Mouse (Mus musculus) spleen, adult 2 months (tissue): ENCODE data around the gene Ptpn1. TPM values are rescaled to one million over a fixed set of nuclear protein-coding genes. Genes with fewer than 3 reads are reported as not detected.

Experiments
- DNase-seq, 2 experiments: peaks; one replicate each; pipeline versions ENCODE4 v3.0.0 to v3.0.0-alpha.2; 2012 to 2021; ENCODE audit warnings: low spot score in 2 of 2, low read depth in 1 of 2
- H3K27ac ChIP-seq: fragments of 200-500 bp; 2 replicates; pipeline ENCODE4 v1.5.1; 2012; ENCODE audit warnings: low read length, inconsistent platforms; ENCODE audit not compliant: insufficient read depth
- H3K27me3 ChIP-seq: fragments of 200-500 bp; 2 replicates; pipeline ENCODE4 v1.6.1; 2012; ENCODE audit warnings: mild to moderate bottlenecking, moderate library complexity, low read length, inconsistent platforms; ENCODE audit not compliant: control insufficient read depth, insufficient read depth
- H3K36me3 ChIP-seq: fragments of 200-500 bp; 2 replicates; pipeline ENCODE4 v1.6.1; 2012; ENCODE audit warnings: mild to moderate bottlenecking, low read length, inconsistent platforms; ENCODE audit not compliant: control insufficient read depth, insufficient read depth
- H3K4me1 ChIP-seq: fragments of 200-500 bp; 2 replicates; pipeline ENCODE4 v1.6.1; 2011; ENCODE audit warnings: inconsistent platforms; ENCODE audit not compliant: control insufficient read depth, insufficient read depth, insufficient read length
- H3K4me3 ChIP-seq: fragments of 200-500 bp; 2 replicates; pipeline ENCODE4 v1.5.1; 2011; ENCODE audit warnings: mild to moderate bottlenecking, inconsistent platforms; ENCODE audit not compliant: insufficient read depth, insufficient read length; ENCODE audit errors: extremely low read depth
- CTCF ChIP-seq: fragments of 200-500 bp; IDR thresholded peaks from 2 replicates; pipeline ENCODE4 v1.5.1; 2011; ENCODE audit warnings: mild to moderate bottlenecking, inconsistent platforms; ENCODE audit not compliant: insufficient read depth, insufficient read length, insufficient replicate concordance; ENCODE audit errors: extremely low read depth
- POLR2A ChIP-seq: fragments of 200-500 bp; IDR thresholded peaks from 2 replicates; pipeline ENCODE4 v1.6.1; 2011; ENCODE audit warnings: low read depth, low read length, inconsistent platforms
- WGBS: fragments of 180-500 bp; shearing (Covaris S2); methylation state at CpG from one replicate; pipeline ENCODE4 v1.1.7; 2018; 5-methylcytosine and 5-hydroxymethylcytosine counted together
- polyA plus RNA-seq: library from polyadenylated mRNA; depleted of rRNA; stranded (reverse); fragments of >200 nt; gene quantifications from 2 replicates; pipeline ENCODE4 v1.2.3, GENCODE M21; 2012

Gene Ptpn1
- polyA plus RNA-seq, 1 experiment = 83.8 TPM

DNA sequence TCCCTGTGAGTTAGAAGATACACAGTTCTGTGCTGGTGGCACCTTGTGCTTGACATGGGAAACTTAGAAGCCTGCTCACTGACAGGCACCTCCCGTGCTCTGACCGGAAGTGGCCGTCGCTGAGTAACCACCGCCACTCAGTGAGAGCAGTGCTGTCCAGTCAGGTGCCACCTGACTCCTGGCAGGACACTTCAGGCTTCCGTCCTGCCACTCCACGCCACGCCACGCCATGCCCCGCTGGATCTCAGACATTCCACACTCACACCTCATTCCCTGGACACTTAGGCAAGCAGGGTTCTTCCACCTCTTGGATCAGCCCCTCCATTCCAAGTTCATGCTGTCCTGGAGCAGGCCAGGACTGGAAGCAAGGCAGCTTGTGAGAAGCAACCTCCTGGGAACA is 46.4 kb downstream of the Ptpn1 start:
- Histone ChIP-seq H3K4me3 (no peak overlapping the region), H3K27me3 (no peaks in the 10 kb centered on the region), H3K27ac (no peak overlapping the region), H3K4me1 (peaks cover 3% of the 10 kb centered on the region; the same call in 1 of the 2 replicates), H3K36me3 (peaks cover 47% of the 10 kb centered on the region)
- TF ChIP-seq CTCF (no peak), POLR2A (no peak)
- WGBS = 96% methylated on average over 10 of the region's 10 CpGs
- DNase-seq = no peak

DNA sequence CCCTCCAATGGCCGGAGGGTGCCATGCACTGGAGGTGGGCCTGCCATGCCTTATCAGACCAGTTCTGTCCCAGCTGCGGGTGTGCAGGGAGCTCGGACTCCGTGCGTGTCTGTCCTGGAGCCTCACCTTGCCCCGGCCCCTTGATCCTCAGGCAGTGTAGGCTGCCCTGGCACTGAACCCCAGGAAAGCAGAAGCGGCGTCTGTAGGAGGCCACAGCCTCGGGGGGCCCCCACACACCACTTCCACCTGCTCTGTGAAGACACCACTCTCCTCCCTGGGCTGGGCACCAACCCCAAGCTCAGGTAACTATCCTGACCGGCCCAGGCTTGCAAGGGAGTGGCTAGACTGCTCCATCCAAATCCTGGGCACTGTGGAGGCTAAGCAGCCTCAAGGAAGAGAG is 48.5 kb downstream of the Ptpn1 start:
- H3K4me3 ChIP-seq = no peak overlapping the region
- no peaks in the 10 kb centered on the region; the same call in 1 of the 2 replicates for H3K4me1 ChIP-seq
- peaks cover 31% of the 10 kb centered on the region for H3K36me3 ChIP-seq
- TF ChIP-seq CTCF = no peak
- no peak for TF ChIP-seq POLR2A
- DNase-seq = no peak
- WGBS = 33% methylated on average over 10 of the region's 10 CpGs
- no peak overlapping the region for H3K27ac ChIP-seq
- H3K27me3 ChIP-seq = no peaks in the 10 kb centered on the region

DNA sequence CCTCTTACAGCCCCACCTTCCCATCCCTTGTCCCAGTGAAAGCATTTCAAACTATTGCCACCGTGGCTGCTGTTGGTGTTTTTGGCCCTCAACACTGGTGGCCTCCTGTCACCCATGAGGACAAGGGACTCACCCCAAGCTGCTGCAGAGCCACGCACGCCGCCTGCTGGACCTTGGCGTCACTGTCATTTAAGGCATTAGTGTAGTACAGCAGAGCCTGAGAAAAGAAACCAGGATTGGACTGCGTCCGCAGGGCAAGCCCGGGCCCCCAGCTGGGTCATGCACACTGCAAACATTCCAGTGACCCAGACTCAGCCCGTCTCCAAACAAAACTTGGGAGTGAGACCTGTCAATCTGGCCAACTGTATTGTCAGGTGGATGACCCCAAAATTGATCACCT is 50.8 kb downstream of the Ptpn1 start:
- WGBS = 79% methylated on average over 9 of the region's 9 CpGs
- no peak for DNase-seq
- H3K27ac ChIP-seq = no peak overlapping the region
- no peaks in the 10 kb centered on the region for H3K4me1 ChIP-seq
- H3K27me3 ChIP-seq = no peaks in the 10 kb centered on the region
- peaks cover 16% of the 10 kb centered on the region for H3K36me3 ChIP-seq
- TF ChIP-seq POLR2A (no peak), CTCF (peak; percentile 28; the same call in 1 of the 2 replicates)
- H3K4me3 ChIP-seq = no peak overlapping the region

DNA sequence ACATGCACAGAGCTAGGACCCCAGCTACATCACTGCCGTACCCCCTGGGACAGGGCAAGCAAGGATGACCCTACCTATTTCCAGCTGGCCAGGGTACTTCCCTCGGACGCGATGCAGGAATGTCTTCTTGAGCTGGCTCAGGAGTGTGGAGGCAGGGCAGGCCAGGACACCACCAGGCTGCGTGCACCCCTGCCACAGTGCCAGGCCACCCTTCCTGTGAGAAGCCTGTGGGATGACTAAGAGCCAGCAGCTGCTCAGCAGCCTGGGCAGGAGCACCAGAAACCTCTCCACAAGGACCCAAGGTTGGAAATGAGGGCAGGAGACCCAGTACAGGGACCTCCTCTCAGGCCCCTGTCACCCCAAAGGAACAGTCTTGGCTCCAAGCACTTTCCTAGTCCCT is 52.5 kb downstream of the Ptpn1 start:
- TF ChIP-seq CTCF (no peak), POLR2A (no peak)
- no peaks in the 10 kb centered on the region for H3K27me3 ChIP-seq
- DNase-seq = no peak
- peaks cover 2% of the 10 kb centered on the region; the same call in 1 of the 2 replicates for H3K36me3 ChIP-seq
- 92% methylated on average over 5 of the region's 5 CpGs for WGBS
- peaks cover 4% of the 10 kb centered on the region; the same call in 1 of the 2 replicates for H3K4me1 ChIP-seq
- no peak overlapping the region for H3K27ac ChIP-seq
- H3K4me3 ChIP-seq = no peak overlapping the region

DNA sequence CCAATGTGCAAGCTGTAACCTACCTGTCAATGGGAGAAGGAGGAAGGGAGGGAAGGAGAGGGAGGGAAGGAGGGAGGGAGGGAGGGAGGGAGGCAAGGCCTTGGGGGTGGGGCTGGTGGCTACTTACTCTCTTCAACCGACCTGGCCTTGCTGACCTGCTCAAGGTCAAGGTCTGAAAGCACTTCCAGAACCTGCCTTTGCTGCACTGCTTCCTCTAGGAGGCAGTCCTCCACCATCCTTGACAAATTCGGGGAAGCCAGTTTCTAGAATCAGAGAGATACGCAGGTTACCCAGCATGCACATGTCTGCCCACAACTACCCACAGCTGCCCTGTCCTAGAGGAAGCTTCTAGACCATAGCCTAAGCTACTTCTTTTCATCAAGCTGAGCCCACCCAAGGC is 53.1 kb downstream of the Ptpn1 start:
- Histone ChIP-seq H3K27ac (no peak overlapping the region), H3K4me1 (peaks cover 4% of the 10 kb centered on the region; the same call in 1 of the 2 replicates), H3K27me3 (no peaks in the 10 kb centered on the region), H3K36me3 (no peaks in the 10 kb centered on the region), H3K4me3 (no peak overlapping the region)
- no peak for DNase-seq
- 31% methylated on average over 3 of the region's 3 CpGs for WGBS
- TF ChIP-seq CTCF (no peak; the same call in 1 of the 2 replicates), POLR2A (no peak)

DNA sequence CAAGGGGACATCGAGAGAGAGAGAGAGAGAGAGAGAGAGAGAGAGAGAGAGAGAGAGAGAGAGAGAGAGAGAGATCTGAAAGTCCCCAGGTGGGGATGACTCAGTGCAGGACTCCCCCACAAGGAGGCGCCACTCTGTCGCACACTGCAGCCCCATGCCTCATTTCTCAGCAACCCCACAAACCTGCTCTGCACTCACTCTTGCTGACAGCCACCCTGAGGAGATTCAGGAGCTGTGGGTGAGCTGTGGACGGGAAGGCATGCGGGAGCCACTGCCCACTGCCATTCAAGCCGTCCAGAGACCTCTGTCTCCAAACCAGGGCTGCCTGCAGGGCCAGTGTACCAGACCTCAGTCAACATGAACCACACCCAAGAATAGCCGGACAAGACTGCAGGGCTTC is 54.9 kb downstream of the Ptpn1 start:
- no peaks in the 10 kb centered on the region for H3K36me3 ChIP-seq

DNA sequence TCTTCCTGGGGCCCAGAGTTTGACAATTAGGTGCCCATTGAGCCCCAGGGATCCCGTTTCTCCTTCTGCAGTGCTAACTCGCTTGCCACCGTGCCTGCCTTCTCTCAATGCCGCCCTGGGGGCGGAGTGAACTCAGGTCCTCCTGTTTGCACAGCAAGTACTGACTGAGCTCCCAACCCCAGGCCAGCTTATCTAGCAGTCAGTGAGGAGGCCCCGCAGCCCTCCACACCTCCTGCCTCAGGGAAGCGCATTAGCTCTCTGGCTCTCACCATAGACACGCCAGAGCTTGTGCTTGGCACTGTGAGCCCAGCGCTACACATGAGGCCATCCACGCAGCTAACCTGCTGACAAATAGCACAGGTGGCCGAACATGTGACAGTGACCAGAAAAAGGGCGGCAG is 55.8 kb downstream of the Ptpn1 start:
- Histone ChIP-seq H3K4me1 (peaks cover 4% of the 10 kb centered on the region; the same call in 1 of the 2 replicates), H3K36me3 (no peaks in the 10 kb centered on the region)

More for the DNA sequence above, 54.9 kb downstream of the Ptpn1 start:
- peak; percentile 77 for TF ChIP-seq CTCF
- TF ChIP-seq POLR2A = no peak
- peaks cover 4% of the 10 kb centered on the region; the same call in 1 of the 2 replicates for H3K4me1 ChIP-seq
- H3K27me3 ChIP-seq = no peaks in the 10 kb centered on the region
- peak; percentile 14 to 46 for DNase-seq
- no peak overlapping the region for H3K4me3 ChIP-seq
- H3K27ac ChIP-seq = no peak overlapping the region
- 49% methylated on average over 7 of the region's 7 CpGs for WGBS

More for the DNA sequence above, 55.8 kb downstream of the Ptpn1 start:
- H3K27ac ChIP-seq = no peak overlapping the region
- TF ChIP-seq CTCF (no peak), POLR2A (no peak)
- no peaks in the 10 kb centered on the region for H3K27me3 ChIP-seq
- DNase-seq = no peak
- WGBS = 85% methylated on average over 12 of the region's 12 CpGs
- H3K4me3 ChIP-seq = no peak overlapping the region
